Mouse (Mus musculus): ENCODE data around the gene Yae1d1. TPM values are rescaled to one million over a fixed set of nuclear protein-coding genes. Genes with fewer than 3 reads are reported as not detected.

Yae1d1 gene
- polyA plus RNA-seq (2015; fragmentation: Illumina TruSeq; extraction: RNeasy Lipid Tissue Mini Kit (QIAGEN cat#74804); ENCODE audit: low read depth, low replicate concordance), result 34.1 TPM

GRCm38 (mm10) chr13:17992697-17993514 lies at the start of gene Yae1d1:
Gene Yae1d1 (minus strand): TSS chr13:17993349.

GRCm38 (mm10) chr13:17944078-17944917 lies 48.9 kb downstream of the Yae1d1 start, which contains the start of gene Rala:
Gene Rala (minus strand): TSS chr13:17944239.

Other genes with a start within 250 kb of the Yae1d1 start
- gene Cdk13, start 188.3 kb downstream of the Yae1d1 start, polyA plus RNA-seq (2015; fragmentation: Illumina TruSeq; extraction: RNeasy Lipid Tissue Mini Kit (QIAGEN cat#74804); ENCODE audit: low read depth, low replicate concordance), result 30.4 TPM
- gene Rala, start 49.1 kb downstream of the Yae1d1 start, polyA plus RNA-seq (2015; fragmentation: Illumina TruSeq; extraction: RNeasy Lipid Tissue Mini Kit (QIAGEN cat#74804); ENCODE audit: low read depth, low replicate concordance), result 68.6 TPM